Mouse (Mus musculus): Measurements from ENCODE around the gene Mx1. TPM values are rescaled to one million over a fixed set of nuclear protein-coding genes. Genes with fewer than 3 reads are reported as not detected.
A peak's percentile ranks its signal among the peaks of the same experiment; 100 is the strongest.

Mx1 gene
- polyA plus RNA-seq, 1 experiment from 2014 or later, result 0.53 TPM

DNA sequence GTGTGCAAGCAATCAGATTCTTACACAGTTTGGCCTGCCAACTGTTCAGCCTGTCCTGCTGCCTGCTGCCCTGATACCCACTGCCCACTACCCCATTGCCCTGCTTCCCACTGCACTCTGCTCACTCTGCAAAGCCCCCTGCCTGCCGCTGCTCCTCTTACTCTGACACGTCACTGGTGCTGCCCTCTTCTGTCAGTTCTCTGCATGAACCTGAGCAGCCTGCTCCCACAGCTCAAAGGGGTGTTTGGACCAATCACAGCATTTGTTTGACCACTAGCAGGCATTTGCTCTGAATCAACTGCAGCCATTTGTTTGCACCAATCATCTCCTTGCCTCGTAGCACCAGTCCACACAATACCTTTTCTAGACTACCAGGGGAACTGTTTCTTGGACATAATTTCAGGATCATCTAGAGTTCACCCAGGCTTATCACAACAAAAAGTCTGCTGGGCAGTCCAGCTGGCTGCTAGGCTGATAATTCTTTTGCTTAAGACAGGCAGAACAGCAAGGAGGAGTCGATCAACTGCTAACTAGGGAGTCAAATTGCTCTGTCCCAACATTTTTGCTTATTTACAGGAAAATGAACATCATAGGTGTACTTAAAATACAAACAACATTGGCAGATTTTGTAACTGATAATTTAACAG, 44.7 kb downstream of the Mx1 start:
- no peak overlapping the region for H3K4me2 ChIP-seq (ENCODE audit: low read depth, low read length)
- no peak overlapping the region for H3K4me3 ChIP-seq (ENCODE audit: low read depth, low read length)
- H3K9ac ChIP-seq (ENCODE audit: low read depth, low read length), result no peak overlapping the region
- H3K27ac ChIP-seq (replicated peaks; ENCODE audit: low read depth, low read length), result no peak overlapping the region
- no peaks in the 10 kb centered on the region for H3K9me3 ChIP-seq (ENCODE audit: control insufficient read depth, low read length)
- WGBS, result 9% methylated on average over 4 of the region's 4 CpGs
- H3K27me3 ChIP-seq (replicated peaks; ENCODE audit: control insufficient read depth, insufficient read depth, low read length), result no peaks in the 10 kb centered on the region
- peak; percentile 76; the same call in 1 of the 2 replicates for ATAC-seq (ENCODE audit: low read depth)
- DNase-seq (ENCODE audit: low spot score), result peak; percentile 68
- H3K4me1 ChIP-seq (ENCODE audit: control insufficient read depth, insufficient read depth, low read length), result no peaks in the 10 kb centered on the region
- H3K36me3 ChIP-seq (ENCODE audit: control insufficient read depth, insufficient read depth, low read length), result no peaks in the 10 kb centered on the region

DNA sequence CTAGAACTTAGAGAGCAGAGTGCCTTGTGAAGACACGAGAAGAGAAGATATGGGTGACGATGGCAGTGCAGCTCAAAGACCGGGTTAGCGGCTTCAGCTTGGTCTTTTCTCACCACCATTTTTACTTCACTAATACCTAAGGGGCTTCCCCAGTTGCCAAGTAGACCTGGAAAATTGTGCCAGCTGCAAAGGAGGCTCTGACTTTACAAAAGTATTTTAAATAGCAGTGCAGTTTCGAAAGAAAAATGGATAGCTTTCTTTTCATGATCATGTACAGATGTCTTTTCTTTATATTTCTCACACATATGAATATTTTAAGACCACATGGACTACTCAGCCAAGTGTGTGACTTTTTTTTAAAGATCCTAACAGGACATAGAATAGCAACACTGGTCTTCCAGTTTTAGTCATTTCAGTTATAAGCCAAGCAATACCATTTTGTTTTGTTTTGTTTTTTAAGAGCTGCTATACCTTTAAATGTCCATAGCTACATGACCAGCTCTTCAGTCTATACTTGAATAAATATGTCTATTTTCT, 57.2 kb downstream of the Mx1 start:
- no peaks in the 10 kb centered on the region for H3K9me3 ChIP-seq (ENCODE audit: control insufficient read depth, low read length)
- no peaks in the 10 kb centered on the region for H3K4me1 ChIP-seq (ENCODE audit: control insufficient read depth, insufficient read depth, low read length)
- ATAC-seq (ENCODE audit: low read depth) (no peak), DNase-seq (ENCODE audit: low spot score) (no peak)
- H3K27me3 ChIP-seq (replicated peaks; ENCODE audit: control insufficient read depth, insufficient read depth, low read length), result no peaks in the 10 kb centered on the region
- H3K9ac ChIP-seq (ENCODE audit: low read depth, low read length), result no peak overlapping the region
- no peak overlapping the region for H3K4me3 ChIP-seq (ENCODE audit: low read depth, low read length)
- no peak overlapping the region for H3K27ac ChIP-seq (replicated peaks; ENCODE audit: low read depth, low read length)
- no peak overlapping the region for H3K4me2 ChIP-seq (ENCODE audit: low read depth, low read length)
- WGBS, result 84% methylated on average over 5 of the region's 5 CpGs
- no peaks in the 10 kb centered on the region for H3K36me3 ChIP-seq (ENCODE audit: control insufficient read depth, insufficient read depth, low read length)

GRCm38 (mm10) chr16:97402213-97402785, 60.4 kb downstream of the Mx1 start:
- peak; percentile 44 for DNase-seq (ENCODE audit: low spot score)
- Histone ChIP-seq H3K4me2 (ENCODE audit: low read depth, low read length) (no peak overlapping the region), H3K27me3 (replicated peaks; ENCODE audit: control insufficient read depth, insufficient read depth, low read length) (no peaks in the 10 kb centered on the region), H3K4me1 (ENCODE audit: control insufficient read depth, insufficient read depth, low read length) (no peaks in the 10 kb centered on the region), H3K9ac (ENCODE audit: low read depth, low read length) (no peak overlapping the region), H3K36me3 (ENCODE audit: control insufficient read depth, insufficient read depth, low read length) (no peaks in the 10 kb centered on the region), H3K27ac (replicated peaks; ENCODE audit: low read depth, low read length) (no peak overlapping the region), H3K4me3 (ENCODE audit: low read depth, low read length) (no peak overlapping the region), H3K9me3 (ENCODE audit: control insufficient read depth, low read length) (no peaks in the 10 kb centered on the region)
- ATAC-seq (ENCODE audit: low read depth), result no peak
- 48% methylated on average over 4 of the region's 4 CpGs for WGBS

DNA sequence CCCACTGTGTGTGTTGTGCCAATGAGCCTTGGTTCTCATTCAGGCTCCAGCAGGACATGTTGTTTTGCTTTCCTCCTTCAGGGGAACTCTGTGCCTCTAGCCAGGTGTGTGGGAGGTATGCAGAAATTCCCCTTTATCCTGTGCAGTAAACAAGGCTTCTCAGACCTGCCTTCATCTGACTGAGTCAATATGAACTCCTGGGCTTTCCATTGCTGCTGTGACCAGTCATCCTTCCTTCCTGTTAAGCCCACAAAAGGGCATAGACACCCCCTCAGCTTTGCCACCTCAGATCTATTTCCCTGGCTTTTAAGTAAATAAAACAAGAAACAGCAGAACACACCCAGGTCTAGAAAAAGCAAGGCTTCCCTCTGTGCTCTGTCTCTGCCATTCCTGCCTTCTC, 61.0 kb downstream of the Mx1 start:
- no peak overlapping the region for H3K4me2 ChIP-seq (ENCODE audit: low read depth, low read length)
- no peaks in the 10 kb centered on the region for H3K27me3 ChIP-seq (replicated peaks; ENCODE audit: control insufficient read depth, insufficient read depth, low read length)
- no peak overlapping the region for H3K9ac ChIP-seq (ENCODE audit: low read depth, low read length)
- ATAC-seq (ENCODE audit: low read depth), result no peak
- H3K36me3 ChIP-seq (ENCODE audit: control insufficient read depth, insufficient read depth, low read length), result no peaks in the 10 kb centered on the region
- H3K4me3 ChIP-seq (ENCODE audit: low read depth, low read length), result no peak overlapping the region
- H3K4me1 ChIP-seq (ENCODE audit: control insufficient read depth, insufficient read depth, low read length), result no peaks in the 10 kb centered on the region
- H3K9me3 ChIP-seq (ENCODE audit: control insufficient read depth, low read length), result no peaks in the 10 kb centered on the region
- no peak for DNase-seq (ENCODE audit: low spot score)
- H3K27ac ChIP-seq (replicated peaks; ENCODE audit: low read depth, low read length), result no peak overlapping the region

DNA sequence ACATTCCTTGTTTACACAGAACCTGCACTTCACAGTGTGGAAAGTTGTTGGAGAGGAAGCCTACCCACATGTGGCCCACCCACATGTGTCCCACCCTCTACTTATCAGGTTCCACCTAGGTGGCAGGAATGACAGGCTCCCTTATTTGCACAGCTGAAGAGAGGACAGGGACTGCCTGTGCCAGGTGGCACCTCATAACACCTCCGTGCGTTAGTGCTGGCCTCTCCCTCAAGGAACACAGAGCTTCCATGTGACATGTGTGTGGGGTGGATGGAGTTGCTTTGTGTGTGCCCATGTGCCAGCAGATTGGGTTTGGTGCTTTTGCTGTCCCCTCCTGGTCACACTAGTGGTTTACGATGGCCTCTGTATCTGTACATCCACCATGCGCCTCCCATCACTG, 62.7 kb downstream of the Mx1 start:
- no peaks in the 10 kb centered on the region for H3K27me3 ChIP-seq (replicated peaks; ENCODE audit: control insufficient read depth, insufficient read depth, low read length)
- DNase-seq (ENCODE audit: low spot score) (no peak), ATAC-seq (ENCODE audit: low read depth) (no peak)
- H3K4me2 ChIP-seq (ENCODE audit: low read depth, low read length), result no peak overlapping the region
- H3K4me1 ChIP-seq (ENCODE audit: control insufficient read depth, insufficient read depth, low read length), result no peaks in the 10 kb centered on the region
- H3K36me3 ChIP-seq (ENCODE audit: control insufficient read depth, insufficient read depth, low read length), result no peaks in the 10 kb centered on the region
- H3K9me3 ChIP-seq (ENCODE audit: control insufficient read depth, low read length), result no peaks in the 10 kb centered on the region
- WGBS, result 79% methylated on average over 4 of the region's 4 CpGs
- H3K9ac ChIP-seq (ENCODE audit: low read depth, low read length), result no peak overlapping the region
- H3K4me3 ChIP-seq (ENCODE audit: low read depth, low read length), result no peak overlapping the region
- H3K27ac ChIP-seq (replicated peaks; ENCODE audit: low read depth, low read length), result no peak overlapping the region

DNA sequence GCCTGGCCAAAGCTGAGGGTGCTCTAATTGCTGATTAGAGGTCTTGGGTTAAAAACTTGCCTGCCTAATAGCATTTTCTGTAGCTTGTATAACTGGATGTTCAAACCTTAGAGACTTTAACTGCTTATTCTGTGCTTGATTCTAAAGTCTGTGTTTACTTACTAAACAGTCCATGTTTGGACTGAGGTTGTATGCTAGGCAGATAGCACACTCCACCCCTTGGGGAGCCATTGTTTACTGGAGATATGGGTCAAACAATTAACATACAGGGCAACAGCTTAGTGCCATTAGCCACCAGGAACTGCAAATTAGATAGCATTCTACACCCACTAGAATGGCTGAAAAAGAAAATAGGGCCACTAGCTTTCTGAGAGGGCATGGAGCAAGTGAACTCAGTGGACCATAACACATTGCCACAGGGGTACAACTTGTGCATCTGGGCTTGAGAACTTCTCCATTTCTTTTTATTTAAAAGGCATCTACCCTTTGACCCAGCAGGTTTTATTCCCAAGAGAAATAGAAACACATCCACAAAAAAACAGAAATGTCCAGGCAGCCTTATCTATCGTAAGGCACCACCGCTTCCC, 64.7 kb downstream of the Mx1 start:
- H3K27ac ChIP-seq (replicated peaks; ENCODE audit: low read depth, low read length), result no peak overlapping the region
- ATAC-seq (ENCODE audit: low read depth), result no peak
- no peaks in the 10 kb centered on the region for H3K36me3 ChIP-seq (ENCODE audit: control insufficient read depth, insufficient read depth, low read length)
- no peaks in the 10 kb centered on the region for H3K4me1 ChIP-seq (ENCODE audit: control insufficient read depth, insufficient read depth, low read length)
- H3K4me2 ChIP-seq (ENCODE audit: low read depth, low read length), result no peak overlapping the region
- H3K9me3 ChIP-seq (ENCODE audit: control insufficient read depth, low read length), result no peaks in the 10 kb centered on the region
- WGBS, result 89% methylated on average over 2 of the region's 2 CpGs
- no peaks in the 10 kb centered on the region for H3K27me3 ChIP-seq (replicated peaks; ENCODE audit: control insufficient read depth, insufficient read depth, low read length)
- no peak overlapping the region for H3K9ac ChIP-seq (ENCODE audit: low read depth, low read length)
- no peak overlapping the region for H3K4me3 ChIP-seq (ENCODE audit: low read depth, low read length)
- no peak for DNase-seq (ENCODE audit: low spot score)

Other genes starting within 250 kb of the Mx1 start
- 16.4 and 20.6 TPM in 2 replicates for gene Bace2, start 106.2 kb downstream of the Mx1 start, polyA plus RNA-seq (2014; fragmentation: Nextera tagmentation; extraction: Ambion mirVana)
- 0.18 TPM in 1 of 2 replicates, not detected in the other for gene Fam3b, start 51.9 kb upstream of the Mx1 start, polyA plus RNA-seq (2014; fragmentation: Nextera tagmentation; extraction: Ambion mirVana)
- gene Tmprss2, start 148.3 kb upstream of the Mx1 start, polyA plus RNA-seq (2014; fragmentation: Nextera tagmentation; extraction: Ambion mirVana), result 2.5 and 2.8 TPM in 2 replicates

All from embryonic facial prominence, embryonic 14.5 days (tissue).